In the genomic region with DNA sequence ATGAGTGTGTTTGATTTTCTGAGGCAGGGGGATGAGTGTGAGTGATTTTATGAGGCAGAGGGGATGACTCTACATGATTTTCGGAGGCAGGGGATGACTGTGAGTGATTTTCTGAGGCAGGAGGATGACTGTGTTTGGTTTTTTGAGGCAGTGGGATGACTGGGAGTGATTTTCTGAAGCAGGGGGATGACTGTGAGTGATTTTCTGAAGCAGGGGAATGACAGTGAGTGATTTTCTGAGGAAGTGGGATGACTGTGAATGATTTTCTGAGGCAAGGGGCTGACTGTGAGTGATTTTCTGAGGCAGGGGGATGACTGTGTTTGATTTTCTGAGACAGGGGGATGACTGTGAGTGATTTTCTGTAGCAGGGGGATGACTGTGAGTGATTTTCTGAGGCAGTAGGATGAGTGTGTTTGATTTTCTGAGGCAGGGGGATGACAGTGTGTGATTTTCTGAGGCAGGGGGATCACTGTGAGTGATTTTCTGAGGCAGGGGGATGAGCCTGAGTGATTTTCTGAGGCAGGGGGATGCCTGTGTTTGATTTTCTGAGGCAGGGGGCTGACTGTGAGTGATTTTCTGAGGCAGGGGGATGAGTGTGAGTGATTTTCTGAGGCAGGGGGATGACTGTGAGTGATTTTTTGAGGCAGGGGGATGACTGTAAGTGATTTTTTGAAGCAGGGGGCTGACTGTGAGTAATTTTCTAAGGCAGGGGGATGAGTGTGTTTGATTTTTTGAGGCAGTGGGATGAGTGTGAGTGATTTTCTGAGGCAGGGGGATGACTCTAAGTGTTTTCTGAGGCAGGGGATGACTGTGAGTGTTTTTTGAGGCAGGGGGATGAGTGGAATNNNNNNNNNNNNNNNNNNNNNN, we compare ENCODE assay signal across 8 mouse cellular contexts. TPM values are rescaled to one million over a fixed set of nuclear protein-coding genes. Genes with fewer than 3 reads are reported as not detected.
DNase-seq lines count a peak whose midpoint lies in the region; ATAC-seq lines count a peak whose summit lies in the region.

No protein-coding gene starts in this region.

- ATAC-seq in embryonic facial prominence, embryonic 14.5 days (ENCODE audit: low read depth): peak; percentile 26; the same call in 1 of the 2 replicates
- ATAC-seq in monocyte, adult 5-6 weeks (replicated peaks; ENCODE audit: insufficient number of reproducible peaks, low FRiP score, low TSS enrichment, poor library complexity, severe bottlenecking): peak; percentile 89

- peaks cover 18% of the 10 kb centered on the region for H3K9me3 ChIP-seq in embryonic facial prominence, embryonic 14.5 days (ENCODE audit: control insufficient read depth, low read length)

- intact Hi-C loops in heart, postnatal 10 days (cut with DNase I): loop anchor here (2.0 kb wide), 1 partner anchor 55 kb away; a partner anchor contains a TSS
- intact Hi-C loops in left cerebral cortex, postnatal 14 days (cut with DNase I): loop anchor here (2.0 kb wide), 1 partner anchor 55 kb away; a partner anchor contains a TSS

- H3K4me3 ChIP-seq in embryonic facial prominence, embryonic 14.5 days (ENCODE audit: low read depth, low read length): no peak overlapping the region

- no peaks in the 10 kb centered on the region for H3K36me3 ChIP-seq in embryonic facial prominence, embryonic 14.5 days (ENCODE audit: control insufficient read depth, insufficient read depth, low read length)

- no peak overlapping the region for H3K4me2 ChIP-seq in embryonic facial prominence, embryonic 14.5 days (ENCODE audit: low read depth, low read length)

- H3K4me1 ChIP-seq in embryonic facial prominence, embryonic 14.5 days (ENCODE audit: control insufficient read depth, insufficient read depth, low read length): no peaks in the 10 kb centered on the region

- H3K27ac ChIP-seq in embryonic facial prominence, embryonic 14.5 days (replicated peaks; ENCODE audit: low read depth, low read length): no peak overlapping the region

- no peak overlapping the region for H3K9ac ChIP-seq in embryonic facial prominence, embryonic 14.5 days (ENCODE audit: low read depth, low read length)

- 63% methylated on average over 1 of the region's 1 CpGs for WGBS in embryonic facial prominence, embryonic 14.5 days

- H3K27me3 ChIP-seq in embryonic facial prominence, embryonic 14.5 days (replicated peaks; ENCODE audit: control insufficient read depth, insufficient read depth, low read length): no peaks in the 10 kb centered on the region

- DNase-seq in heart, adult 9 months (ENCODE audit: low spot score in 2 of 2): peak; percentile 9 to 17
- no peak for DNase-seq in heart, postnatal 10 days
- DNase-seq in MEL-GATA-1-ER (ENCODE audit: extremely low read depth, low read depth): peak; percentile 22
- DNase-seq in embryonic facial prominence, embryonic 14.5 days (ENCODE audit: low spot score): peak; percentile 81
- peak; percentile 77 for DNase-seq in induced T-regulatory cell, adult 2 months (ENCODE audit: low read depth)
- no peak for DNase-seq in left cerebral cortex, postnatal 14 days (ENCODE audit: low spot score in 2 of 2)
- DNase-seq in left cerebral cortex, adult 11 months (ENCODE audit: low spot score): no peak

RNA-seq across cellular contexts. Expression of a gene that starts 55.1 kb away (rescaled TPM):
- total RNA-seq in heart, postnatal 10 days (2021): 10 to 100 TPM; 10.8 to 14.8 TPM
- 4.8 and 5.8 TPM in 2 replicates for polyA plus RNA-seq in embryonic facial prominence, embryonic 14.5 days (2014; fragmentation: Nextera tagmentation; extraction: Ambion mirVana)
- total RNA-seq in monocyte, adult 5-6 weeks (2017): 33.1 to 47.2 TPM (median 40.9 TPM) in 3 replicates
- 10 to 100 TPM; 14.4 to 14.8 TPM for total RNA-seq in left cerebral cortex, postnatal 14 days (2021)

Comparison
In these comparisons a context has a peak if more than half of its experiments do, and no peak if none do; other contexts are left out.
1. DNase-seq: peak in heart, adult 9 months (2 of 2), MEL-GATA-1-ER (single experiment), embryonic facial prominence, embryonic 14.5 days (single experiment) and induced T-regulatory cell, adult 2 months (single experiment); none in heart, postnatal 10 days (0 of 2), left cerebral cortex, postnatal 14 days (0 of 2) and left cerebral cortex, adult 11 months (single experiment).